Mouse (Mus musculus): ENCODE results near the gene Mterf1b.

Mterf1b gene

DNA sequence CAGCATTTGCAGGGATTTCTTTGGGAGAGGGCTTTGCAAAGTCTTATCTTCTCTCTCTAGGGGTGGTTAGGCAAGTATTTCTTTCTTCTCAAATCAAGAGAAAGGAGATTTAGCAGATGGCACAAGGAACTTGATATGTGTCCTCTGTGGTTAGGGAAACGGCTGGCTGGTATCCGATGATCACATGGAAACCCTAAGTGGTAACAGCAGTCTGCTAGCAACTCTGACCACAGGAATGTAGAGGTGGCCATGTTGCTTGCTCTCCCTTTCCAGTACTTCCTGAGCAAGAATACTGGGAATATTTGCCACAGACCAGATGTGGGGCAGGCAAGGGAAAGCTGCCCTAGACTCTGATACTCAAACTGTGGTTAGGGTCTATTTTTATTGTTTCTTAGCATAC is 53.9 kb downstream of the Mterf1b start:
- DNase-seq: no peak

Measured in thymus, postnatal 4 days (tissue).